Mouse (Mus musculus) heart, postnatal 0 days (tissue): ENCODE data around the gene Mapk9. TPM values are rescaled to one million over a fixed set of nuclear protein-coding genes. Genes with fewer than 3 reads are reported as not detected.

ENCODE experiments used
- ATAC-seq: fragments of 200-750 bp; cut with Nextera tagmentation; 2 replicates; pipeline ENCODE4 v1.8.0; 2017; ENCODE audit warnings: low read depth, moderate number of reproducible peaks, moderate library complexity; ENCODE audit not compliant: insufficient read depth
- DNase-seq: peaks from one replicate; pipeline ENCODE4 v3.0.0-alpha.2; 2016; ENCODE audit warnings: low spot score
- H3K27ac ChIP-seq: fragments of 300-500 bp; sonication (generic); 2 replicates; pipeline ENCODE4 v1.5.1; 2014; ENCODE audit warnings: low read depth, mild to moderate bottlenecking
- H3K27me3 ChIP-seq: fragments of 300-500 bp; sonication (generic); 2 replicates; pipeline ENCODE4 v1.6.1; 2014; ENCODE audit warnings: low read length, mixed read lengths; ENCODE audit not compliant: control insufficient read depth, insufficient read depth
- H3K36me3 ChIP-seq: fragments of 300-500 bp; sonication (generic); replicated peaks from 2 replicates; pipeline ENCODE4 v1.6.1; 2014; ENCODE audit warnings: low read length, mixed read lengths; ENCODE audit not compliant: control insufficient read depth, insufficient read depth
- H3K4me1 ChIP-seq: fragments of 300-500 bp; sonication (generic); 2 replicates; pipeline ENCODE4 v1.6.1; 2014; ENCODE audit warnings: antibody characterized with exemption; ENCODE audit not compliant: control insufficient read depth, insufficient read depth
- H3K4me2 ChIP-seq: fragments of 300-500 bp; sonication (generic); 2 replicates; pipeline ENCODE4 v1.6.1; 2014; ENCODE audit warnings: low read depth, mild to moderate bottlenecking, low read length, moderate library complexity
- H3K4me3 ChIP-seq: fragments of 300-500 bp; sonication (generic); 2 replicates; pipeline ENCODE4 v1.5.1; 2014; ENCODE audit warnings: low read depth, low read length
- H3K9ac ChIP-seq: fragments of 300-500 bp; sonication (generic); replicated peaks from 2 replicates; pipeline ENCODE4 v1.6.1; 2014; ENCODE audit warnings: low read depth, low read length, mixed read lengths
- H3K9me3 ChIP-seq: fragments of 300-500 bp; sonication (generic); replicated peaks from 2 replicates; pipeline ENCODE4 v1.6.1; 2016; ENCODE audit warnings: low read length; ENCODE audit not compliant: control insufficient read depth
- CTCF ChIP-seq: IDR thresholded peaks from 2 replicates; pipeline ENCODE4 v1.5.1; 2016; ENCODE audit warnings: antibody characterized with exemption, control low read depth, low read depth
- EP300 ChIP-seq: IDR thresholded peaks from 2 replicates; pipeline ENCODE4 v1.6.1; 2016; ENCODE audit warnings: antibody characterized with exemption, low read depth
- WGBS: fragments of 180-500 bp; shearing (Covaris S2); extraction: QIAGEN DNeasy Blood & Tissue Kit; methylation state at CpG from one replicate; pipeline ENCODE4 v1.1.7; 2014; 5-methylcytosine and 5-hydroxymethylcytosine counted together
- polyA plus RNA-seq: library from polyadenylated mRNA; unstranded; fragments of >200 nt; fragmentation: Nextera tagmentation; extraction: Ambion mirVana; gene quantifications from 2 replicates; pipeline ENCODE4 v1.2.1, GENCODE M21; 2015
- total RNA-seq: library from RNA; depleted of rRNA; stranded (reverse); fragments of >200 nt; gene quantifications from 2 replicates; pipeline ENCODE4 v1.2.3, GENCODE M21; 2014; ENCODE audit warnings: low replicate concordance; rRNA removed

Mapk9 gene
- total RNA-seq, result 37.2 and 55.8 TPM in 2 replicates
- polyA plus RNA-seq, result 25.4 and 25.9 TPM in 2 replicates

DNA sequence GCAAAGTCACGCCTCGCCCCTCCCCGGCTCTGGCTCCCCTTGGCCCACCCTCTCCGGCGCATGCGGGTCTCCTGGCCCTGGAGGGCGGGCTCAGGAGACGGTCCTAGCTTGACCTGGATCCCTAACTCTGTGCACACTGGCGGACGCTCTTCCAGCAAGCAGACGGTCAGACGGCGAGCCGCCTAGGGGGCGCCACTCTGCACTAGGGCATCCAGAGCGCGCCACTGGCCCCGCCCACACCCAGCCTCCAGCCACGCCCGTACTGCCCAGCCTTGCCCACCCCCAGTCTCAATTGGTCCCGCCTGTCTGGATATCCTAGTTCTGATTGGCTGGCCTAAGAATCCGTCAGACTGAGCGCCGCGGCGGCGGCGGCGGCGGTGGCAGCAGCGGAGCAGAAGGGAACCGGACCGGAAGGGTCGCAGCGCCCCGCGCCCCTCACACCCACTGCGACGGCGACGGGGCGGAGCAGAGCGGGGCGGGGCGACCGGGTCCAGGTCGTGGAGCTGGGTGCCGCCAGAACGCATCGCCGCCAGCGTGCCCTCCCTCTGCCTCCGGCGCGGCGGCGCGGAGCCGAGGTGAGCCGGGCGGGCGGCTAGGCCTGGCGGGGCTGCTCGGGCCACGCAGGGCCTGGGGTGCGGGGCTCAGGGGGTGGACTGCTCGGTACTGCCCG is at the start of gene Mapk9:
Gene Mapk9 (plus strand): TSS at position 351 of the 670 bp plus-strand sequence.
- 0 out of 2 replicates have a peak, but pooled peaks cover 4% of the 10 kb centered on the region for H3K36me3 ChIP-seq
- under 1% methylated on average over 62 of the region's 68 CpGs for WGBS
- H3K4me1 ChIP-seq, result peaks cover 21% of the 10 kb centered on the region
- TF ChIP-seq CTCF (peak; percentile 74), EP300 (no peak)
- no peaks in the 10 kb centered on the region for H3K9me3 ChIP-seq
- peak; percentile 98 for ATAC-seq
- no peaks in the 10 kb centered on the region for H3K27me3 ChIP-seq
- H3K9ac ChIP-seq, result peak within 1 kb of the TSS; percentile 90
- peak within 1 kb of the TSS; percentile 85 for H3K27ac ChIP-seq
- DNase-seq, result peak; percentile 97
- H3K4me2 ChIP-seq, result peak within 1 kb of the TSS; percentile 71
- peak within 1 kb of the TSS; percentile 81 for H3K4me3 ChIP-seq

DNA sequence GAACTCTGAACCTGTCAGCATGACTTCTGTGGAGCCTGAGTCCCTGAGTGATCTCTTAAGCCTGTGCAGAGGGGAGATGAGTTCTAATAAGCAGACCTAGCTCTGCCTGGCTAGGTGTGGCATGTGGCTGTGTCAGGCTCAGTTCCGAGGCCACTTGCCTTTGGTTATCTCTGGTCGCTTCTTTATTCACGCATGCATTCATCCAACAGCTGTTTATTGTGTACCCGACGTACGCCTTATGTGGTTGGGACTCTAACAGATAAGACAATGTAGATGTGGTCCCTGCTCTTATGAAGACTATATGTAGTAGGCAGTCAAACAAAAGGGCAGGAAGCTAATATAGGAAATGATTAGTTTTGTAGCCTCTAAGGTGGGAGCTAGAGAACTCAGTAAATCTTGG is 47.6 kb upstream of the Mapk9 start:
- Histone ChIP-seq H3K9me3 (no peaks in the 10 kb centered on the region), H3K4me3 (no peak overlapping the region), H3K4me2 (no peak overlapping the region), H3K4me1 (peaks cover 3% of the 10 kb centered on the region; the same call in 1 of the 2 replicates), H3K9ac (no peak overlapping the region), H3K27me3 (no peaks in the 10 kb centered on the region), H3K36me3 (no peaks in the 10 kb centered on the region), H3K27ac (no peak overlapping the region)
- no peak for TF ChIP-seq EP300
- no peak for TF ChIP-seq CTCF
- ATAC-seq (no peak), DNase-seq (no peak)
- WGBS, result 75% methylated on average over 6 of the region's 6 CpGs

DNA sequence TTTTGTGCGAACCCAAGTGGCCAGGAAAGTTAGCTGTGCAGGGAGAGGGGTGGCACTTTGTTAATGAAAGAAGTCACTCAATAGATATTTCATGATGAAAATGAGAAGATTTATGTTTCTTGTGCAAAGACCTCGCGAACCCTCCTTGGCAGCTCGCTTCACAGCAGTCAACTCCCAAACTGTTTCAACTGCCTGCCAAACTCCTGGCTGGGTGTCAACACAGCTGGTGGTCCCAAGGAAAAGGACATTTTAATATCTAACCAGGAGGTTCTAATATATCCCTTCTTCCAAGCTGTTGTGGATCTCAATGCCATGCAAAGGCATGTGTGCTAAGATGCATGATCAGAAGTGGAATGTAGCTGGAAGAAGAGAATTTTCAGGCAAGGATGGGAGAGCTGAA is 45.0 kb upstream of the Mapk9 start:
- no peak for DNase-seq
- ATAC-seq, result no peak
- Histone ChIP-seq H3K9ac (no peak overlapping the region), H3K27ac (no peak overlapping the region), H3K4me2 (no peak overlapping the region), H3K9me3 (no peaks in the 10 kb centered on the region), H3K27me3 (no peaks in the 10 kb centered on the region), H3K36me3 (no peaks in the 10 kb centered on the region), H3K4me3 (no peak overlapping the region), H3K4me1 (no peaks in the 10 kb centered on the region)
- 72% methylated on average over 4 of the region's 4 CpGs for WGBS
- no peak for TF ChIP-seq EP300
- no peak for TF ChIP-seq CTCF

DNA sequence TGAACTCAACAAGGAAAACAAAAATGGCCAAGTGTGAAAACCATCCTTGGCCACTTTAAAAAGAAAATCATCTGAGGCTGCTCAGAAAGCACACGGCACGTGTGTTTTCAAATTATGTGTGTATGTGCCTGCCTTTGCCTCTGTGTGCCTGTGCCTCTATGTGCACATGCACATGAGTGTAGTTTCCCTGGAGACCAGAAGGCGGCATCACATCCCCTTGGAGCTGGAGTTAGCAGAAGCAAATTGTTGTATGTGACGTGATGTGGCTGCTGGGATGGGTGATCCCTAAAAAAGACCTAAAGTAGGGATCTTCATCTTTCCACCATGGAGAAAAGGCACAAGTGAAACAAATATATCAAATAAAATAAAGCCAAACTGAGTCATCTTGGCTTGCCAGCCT is 42.8 kb upstream of the Mapk9 start:
- no peaks in the 10 kb centered on the region for H3K36me3 ChIP-seq
- ATAC-seq, result no peak
- DNase-seq, result no peak
- H3K4me1 ChIP-seq, result no peaks in the 10 kb centered on the region
- H3K9ac ChIP-seq, result no peak overlapping the region
- 92% methylated on average over 4 of the region's 4 CpGs for WGBS
- H3K9me3 ChIP-seq, result no peaks in the 10 kb centered on the region
- TF ChIP-seq CTCF (no peak), EP300 (no peak)
- H3K27me3 ChIP-seq, result no peaks in the 10 kb centered on the region
- no peak overlapping the region for H3K27ac ChIP-seq
- no peak overlapping the region for H3K4me2 ChIP-seq
- H3K4me3 ChIP-seq, result no peak overlapping the region

DNA sequence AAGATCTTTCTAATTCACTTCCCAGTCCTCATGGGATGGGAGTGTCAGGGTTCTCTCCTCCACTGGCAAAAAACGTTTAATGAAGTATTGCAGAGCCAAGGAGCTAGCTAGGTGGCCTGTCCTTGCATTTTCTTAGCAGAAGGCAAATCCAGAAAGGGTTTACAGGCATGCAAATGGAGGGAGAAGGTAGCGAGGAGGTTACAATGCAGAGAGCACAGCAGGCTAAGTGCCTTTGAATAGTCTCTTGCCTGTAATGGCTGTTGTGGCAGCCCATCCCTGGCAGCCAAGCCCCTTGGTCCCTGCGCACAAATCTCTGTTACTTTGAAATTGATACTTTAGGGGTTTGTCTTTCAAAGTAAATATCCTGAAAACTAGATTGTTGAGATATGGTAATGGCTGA is 40.3 kb upstream of the Mapk9 start:
- H3K4me2 ChIP-seq, result no peak overlapping the region
- 0 out of 2 replicates have a peak, but pooled peaks cover 4% of the 10 kb centered on the region for H3K36me3 ChIP-seq
- H3K27ac ChIP-seq, result no peak overlapping the region
- H3K4me1 ChIP-seq, result no peaks in the 10 kb centered on the region
- ATAC-seq (no peak), DNase-seq (no peak)
- 58% methylated on average over 3 of the region's 3 CpGs for WGBS
- no peak for TF ChIP-seq EP300
- no peak for TF ChIP-seq CTCF
- H3K4me3 ChIP-seq, result no peak overlapping the region
- H3K9ac ChIP-seq, result no peak overlapping the region
- H3K9me3 ChIP-seq, result no peaks in the 10 kb centered on the region
- H3K27me3 ChIP-seq, result no peaks in the 10 kb centered on the region
